Mouse (Mus musculus): ENCODE measurements around the gene Klf3.
"Not testable (repeated sequence)": the region's sequence is repeated elsewhere in the genome, so short reads cannot be mapped to it uniquely, and the experiment has no call there.

Klf3 gene

DNA sequence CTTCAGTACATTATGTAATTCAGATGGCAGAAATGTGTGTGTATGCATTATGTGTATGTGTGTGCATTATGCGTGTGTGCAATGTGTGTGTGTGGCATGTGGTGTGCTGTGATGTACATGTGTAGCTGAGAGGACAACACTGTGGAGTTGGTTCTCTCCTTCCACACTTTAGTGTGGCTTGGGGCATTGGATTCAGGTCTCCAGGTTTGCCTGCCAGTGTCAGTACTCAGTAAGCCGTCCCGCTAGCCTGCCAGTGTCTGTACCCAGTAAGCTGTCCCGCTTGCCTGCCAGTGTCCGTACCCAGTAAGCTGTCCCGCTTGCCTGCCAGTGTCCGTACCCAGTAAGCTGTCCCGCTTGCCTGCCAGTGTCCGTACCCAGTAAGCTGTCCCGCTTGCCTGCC, 78.4 kb downstream of the Klf3 start:
- not testable (repeated sequence) for DNase-seq

DNA sequence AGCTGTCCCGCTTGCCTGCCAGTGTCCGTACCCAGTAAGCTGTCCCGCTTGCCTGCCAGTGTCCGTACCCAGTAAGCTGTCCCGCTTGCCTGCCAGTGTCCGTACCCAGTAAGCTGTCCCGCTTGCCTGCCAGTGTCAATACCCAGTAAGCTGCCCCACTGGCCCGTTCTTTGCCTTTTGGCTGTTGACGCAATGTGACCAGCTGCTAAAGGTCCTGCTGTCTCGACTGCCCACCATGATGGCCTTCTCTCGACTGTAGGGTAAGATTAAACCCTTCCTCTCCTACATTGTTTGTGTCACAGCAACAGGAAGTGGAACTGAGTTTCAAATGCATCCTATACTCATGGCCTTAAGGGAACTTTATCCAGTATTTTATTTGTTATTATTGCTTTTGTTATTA, 78.8 kb downstream of the Klf3 start:
- not testable (repeated sequence) for DNase-seq

Measured in right cerebral cortex, adult 18-20 months (tissue).